Mouse (Mus musculus): ENCODE data around the gene Ribc2.

Gene Ribc2

DNA sequence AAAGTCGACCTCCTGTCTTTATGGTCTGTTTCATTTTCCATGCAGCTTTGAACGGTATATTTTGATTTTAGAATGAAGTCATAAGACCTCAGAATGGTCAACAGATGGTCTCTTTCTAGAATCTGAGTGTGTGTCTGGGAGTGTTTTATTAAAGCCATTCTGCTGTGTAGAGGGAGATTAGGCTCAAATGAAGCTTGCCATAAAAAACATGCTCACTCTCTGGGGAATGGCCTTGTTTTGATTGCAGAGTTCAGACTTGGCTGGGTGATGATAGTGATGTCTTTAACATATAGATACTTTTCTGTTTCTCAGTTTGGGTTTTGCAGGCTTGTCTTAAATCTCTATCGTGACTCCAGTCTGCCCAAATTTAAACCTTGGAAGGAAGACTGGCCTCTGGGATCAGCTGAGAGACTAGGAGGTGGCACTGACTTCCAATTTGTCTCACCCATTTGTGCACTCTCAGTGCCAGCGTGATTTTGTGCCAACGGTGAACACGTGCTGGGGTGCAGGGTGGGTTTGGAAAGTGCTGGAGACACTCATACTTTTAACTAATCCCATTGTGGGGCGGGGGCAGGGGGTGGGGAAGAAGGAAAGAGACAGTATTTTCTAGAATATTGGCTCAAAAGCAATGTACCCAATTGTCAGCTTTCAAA lies 47.8 kb downstream of the Ribc2 start:
- DNase-seq (ENCODE audit: extremely low read depth, low read depth), result no peak

DNA sequence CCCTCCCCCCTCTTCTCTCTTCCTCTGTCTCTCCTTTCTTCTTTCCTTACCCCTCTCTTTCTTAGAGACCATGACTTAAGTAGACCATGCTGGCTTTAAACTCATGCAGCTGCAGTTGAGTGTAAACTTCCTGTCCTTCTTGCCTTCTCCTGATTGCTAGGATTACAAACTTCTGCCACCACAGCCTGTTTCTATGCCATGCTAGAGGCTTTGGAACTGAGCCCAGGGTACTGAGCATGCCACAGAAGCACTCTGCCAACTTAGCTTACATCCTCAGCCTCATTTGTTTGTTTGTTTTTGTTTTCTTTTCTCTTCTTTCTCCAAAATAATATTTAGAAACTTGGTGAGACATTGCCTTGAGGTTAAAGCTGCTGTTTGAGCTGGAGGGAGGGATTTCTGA lies 48.5 kb downstream of the Ribc2 start:
- DNase-seq (ENCODE audit: extremely low read depth, low read depth), result no peak

DNA sequence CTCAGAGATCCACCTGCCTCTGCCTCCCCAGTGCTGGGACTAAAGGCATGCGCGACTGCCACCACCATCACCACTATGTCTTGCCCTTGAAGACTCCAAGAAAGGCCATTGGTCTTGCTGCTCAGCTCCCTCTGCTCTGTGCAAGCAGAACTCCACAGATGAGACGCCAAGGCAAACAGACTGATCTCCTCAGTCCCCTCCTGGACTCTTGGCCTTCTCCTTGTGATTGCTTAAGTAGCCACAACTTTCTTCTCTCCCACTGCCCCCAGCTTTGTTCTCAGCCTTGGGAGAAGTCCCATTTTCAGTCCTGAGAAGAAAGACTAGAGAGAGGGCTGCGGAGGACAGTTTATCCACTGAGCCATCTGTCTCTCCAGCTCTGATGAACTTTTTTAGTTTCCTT lies 50.2 kb downstream of the Ribc2 start:
- no peak for DNase-seq (ENCODE audit: extremely low read depth, low read depth)

DNA sequence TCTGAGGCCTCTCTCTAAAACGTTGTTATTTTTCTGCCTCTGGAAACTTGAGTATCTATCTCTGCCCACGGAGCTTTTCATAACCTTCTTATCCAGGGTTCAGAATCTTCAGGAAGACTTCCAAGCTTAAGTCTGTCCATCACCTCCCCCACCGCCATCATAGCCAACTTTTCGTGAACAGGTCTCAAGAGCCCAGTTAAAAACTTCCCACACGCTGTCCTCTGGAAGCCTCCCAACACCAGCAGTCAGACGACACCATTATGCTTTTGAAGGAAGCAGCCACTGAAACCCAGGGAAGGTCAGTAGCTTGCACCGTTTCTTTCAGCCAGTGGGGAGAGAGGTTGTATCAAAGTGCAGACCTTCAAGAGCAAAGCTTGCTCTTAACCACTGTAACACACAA lies 55.0 kb downstream of the Ribc2 start:
- DNase-seq (ENCODE audit: extremely low read depth, low read depth), result no peak

DNA sequence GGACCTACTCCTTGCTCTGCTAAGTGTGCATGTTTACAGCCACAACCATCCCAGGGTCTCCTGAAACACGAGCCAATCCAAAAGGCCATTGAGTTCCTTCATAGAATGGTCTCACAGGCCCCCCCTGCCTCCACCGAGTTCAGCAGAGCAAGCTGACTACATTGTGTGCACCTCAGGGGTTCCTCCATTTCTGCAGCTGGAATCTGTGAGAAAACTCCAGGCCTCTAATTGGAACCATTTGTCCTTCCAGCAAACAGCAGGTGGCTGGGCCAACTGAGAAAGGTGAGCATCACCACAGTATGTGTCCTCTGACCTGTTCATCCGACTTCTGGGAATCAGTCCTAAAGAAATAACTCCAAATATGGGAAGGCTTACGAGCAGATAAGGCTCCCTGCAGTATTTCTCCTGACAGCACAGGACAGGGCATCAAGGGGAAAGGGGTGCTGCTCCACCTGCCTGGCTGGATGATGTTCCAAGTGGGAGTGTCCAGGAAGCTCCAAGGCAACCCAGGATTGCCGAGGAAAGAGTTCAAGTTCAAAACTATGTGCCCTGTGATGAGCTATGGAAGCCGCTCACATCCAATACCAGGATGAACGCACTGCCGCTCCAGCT lies 56.4 kb downstream of the Ribc2 start:
- no peak for DNase-seq (ENCODE audit: extremely low read depth, low read depth)

Measured in MEL-GATA-1-ER (cell line).